Mouse (Mus musculus): ENCODE data around the gene Map4k2.
"Not testable (repeated sequence)": the region's sequence is repeated elsewhere in the genome, so short reads cannot be mapped to it uniquely, and the experiment has no call there.

DNA sequence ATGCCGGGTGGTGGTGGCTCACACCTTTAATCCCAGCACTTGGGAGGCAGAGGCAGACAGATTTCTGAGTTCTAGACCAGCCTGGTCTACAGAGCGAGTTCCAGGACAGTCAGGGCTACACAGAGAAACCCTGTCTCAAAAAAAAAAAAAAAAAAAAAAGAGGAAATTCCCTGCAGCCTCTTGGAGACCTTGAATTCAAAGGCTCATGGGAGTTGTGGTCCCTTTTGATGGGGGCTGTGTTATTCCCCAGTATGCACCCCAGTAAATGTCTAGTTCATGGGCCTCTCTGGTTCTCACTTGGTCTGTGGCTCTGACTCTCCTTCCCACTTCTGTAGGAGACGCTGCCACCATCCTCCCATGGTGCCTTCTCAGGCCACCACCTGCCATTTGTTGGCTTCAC is 29.2 kb upstream of the Map4k2 start:
- TF ChIP-seq POLR2A (IDR thresholded peaks at IDR 0.05; ENCODE audit: low read depth, low read length); ZC3H11A (IDR thresholded peaks at IDR 0.05; ENCODE audit: low read depth, low read length); ETS1 (conservative IDR thresholded peaks at IDR 0.05; ENCODE audit: low read depth, low read length); MAFK (IDR thresholded peaks at IDR 0.05; ENCODE audit: insufficient replicate concordance, low read length); PAX5 (IDR thresholded peaks at IDR 0.05; ENCODE audit: low read length); JUND (conservative IDR thresholded peaks at IDR 0.05; ENCODE audit: low read depth, low read length); USF1 (IDR thresholded peaks at IDR 0.05; ENCODE audit: low read depth, low read length): not testable (repeated sequence)
